Mouse (Mus musculus): ENCODE data around the gene Golga1.

The Golga1 gene

DNA sequence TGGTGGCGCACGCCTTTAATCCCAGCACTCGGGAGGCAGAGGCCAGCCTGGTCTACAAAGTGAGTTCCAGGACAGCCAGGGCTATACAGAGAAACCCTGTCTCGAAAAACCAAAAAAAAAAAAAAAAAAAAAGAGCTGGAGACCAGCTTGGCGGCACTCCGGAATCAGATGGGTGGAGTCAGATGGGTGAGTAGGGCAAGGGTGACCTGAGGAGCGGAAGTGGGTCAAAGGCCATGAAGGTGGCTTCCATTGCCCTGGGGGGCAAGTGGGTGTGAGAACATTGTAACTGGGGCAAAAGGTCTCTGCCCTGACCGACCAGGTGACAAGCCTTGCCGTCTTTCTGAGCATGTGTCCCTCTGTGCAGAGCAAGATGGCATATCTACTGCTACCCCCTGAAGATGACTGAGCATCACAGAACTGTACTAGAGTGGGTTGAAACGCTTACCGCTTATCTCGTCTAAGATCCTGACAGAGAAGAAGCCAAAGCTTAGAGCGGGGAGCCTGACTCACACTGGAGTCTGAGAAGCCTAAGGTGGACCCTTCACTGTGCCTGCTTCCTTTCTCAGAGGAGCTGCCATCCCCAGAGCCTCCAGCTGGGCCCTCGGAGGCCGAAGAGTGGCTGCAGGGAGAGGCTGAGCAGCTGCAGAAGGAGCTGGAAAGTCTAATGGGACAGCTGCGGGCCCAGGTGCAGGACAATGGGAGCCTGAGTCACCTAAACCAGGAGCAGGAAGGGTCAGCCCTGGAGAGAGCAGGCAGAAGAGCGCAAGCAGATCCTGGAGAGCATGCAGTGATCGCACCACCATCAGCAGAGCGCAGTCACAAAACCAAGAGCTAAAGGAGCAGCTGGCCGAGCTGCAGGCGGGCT, 89.2 kb downstream of the Golga1 start:
- intact Hi-C loops (cut with DNase I): no loop called here

DNA sequence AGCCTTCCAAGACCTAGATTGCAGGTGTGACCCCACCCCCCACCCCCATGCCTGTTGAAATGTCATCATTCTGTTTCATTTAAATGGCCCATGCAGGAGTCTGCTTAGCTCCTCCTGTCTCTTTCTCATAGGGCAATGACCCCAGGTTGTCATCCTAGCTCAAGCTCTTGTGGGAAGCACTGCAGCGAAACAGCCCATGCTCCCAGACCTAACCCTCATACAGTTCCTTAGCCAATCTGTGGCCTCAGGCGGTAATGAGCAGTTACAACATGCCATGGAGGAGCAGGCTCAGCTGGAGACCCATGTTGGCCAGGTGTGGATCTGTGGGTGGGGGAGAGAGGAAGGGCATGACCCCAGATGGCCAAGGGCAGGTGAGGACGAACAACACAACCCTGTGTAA, 90.2 kb downstream of the Golga1 start:
- intact Hi-C loops (cut with DNase I): no loop called here

DNA sequence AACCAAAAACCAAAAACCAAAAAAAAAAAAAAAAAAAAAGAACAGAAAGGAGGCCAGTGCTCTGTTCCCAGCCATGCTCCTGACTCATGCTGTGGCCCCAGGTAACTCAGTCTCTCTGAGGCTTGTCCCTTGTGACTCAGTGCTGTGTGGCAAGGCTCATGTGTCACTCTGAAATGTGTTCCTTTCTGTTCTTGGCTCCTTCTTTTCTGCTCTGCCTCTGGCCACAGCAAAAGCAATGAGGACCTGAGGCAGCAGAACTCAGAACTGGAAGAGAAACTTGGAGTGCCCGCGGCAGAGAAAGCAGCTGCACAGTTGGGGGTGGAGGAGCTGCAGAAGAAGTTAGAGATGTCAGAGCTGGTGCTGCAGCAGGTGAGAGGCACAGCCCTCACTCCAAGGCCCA, 91.2 kb downstream of the Golga1 start:
- intact Hi-C loops (cut with DNase I): no loop called here

DNA sequence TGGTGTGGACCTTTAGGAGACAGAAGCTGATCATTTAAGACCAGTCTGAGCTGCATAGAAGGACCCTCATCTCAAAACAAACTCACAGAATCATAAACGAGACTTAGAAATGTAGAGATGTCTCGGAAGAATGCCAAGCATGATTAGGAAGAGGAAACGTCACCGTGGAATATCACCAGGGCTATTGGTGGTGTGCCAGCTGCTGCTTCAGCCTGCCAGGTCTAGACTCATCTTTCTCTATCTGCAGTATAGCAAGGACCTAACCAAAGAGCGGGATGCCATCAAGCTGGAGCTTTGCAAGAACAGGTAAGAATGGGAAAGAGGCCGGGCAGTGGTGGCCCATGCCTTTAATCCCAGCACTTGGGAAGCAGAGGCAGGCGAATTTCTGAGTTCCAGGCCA, 91.6 kb downstream of the Golga1 start:
- intact Hi-C loops (cut with DNase I): no loop called here

DNA sequence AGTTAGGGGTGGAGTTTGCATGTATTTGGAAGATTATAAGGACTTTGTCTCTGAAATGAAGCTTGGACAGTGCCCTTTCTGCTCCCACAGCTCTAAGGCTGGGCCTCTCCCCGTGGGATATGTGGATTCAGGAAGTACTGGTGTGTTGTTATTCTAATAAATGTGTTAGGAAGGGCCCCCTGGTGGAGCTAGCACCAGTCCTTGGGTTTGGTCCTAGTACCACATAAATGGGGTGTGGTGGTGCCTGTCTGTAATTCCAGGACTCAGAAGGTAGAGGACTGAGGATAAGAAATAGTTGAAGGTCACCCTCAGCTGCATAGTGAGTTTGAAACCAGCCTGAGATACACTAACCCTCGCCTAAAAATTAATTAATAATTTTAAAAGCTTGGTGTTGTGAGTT, 92.1 kb downstream of the Golga1 start:
- intact Hi-C loops (cut with DNase I): no loop called here

DNA sequence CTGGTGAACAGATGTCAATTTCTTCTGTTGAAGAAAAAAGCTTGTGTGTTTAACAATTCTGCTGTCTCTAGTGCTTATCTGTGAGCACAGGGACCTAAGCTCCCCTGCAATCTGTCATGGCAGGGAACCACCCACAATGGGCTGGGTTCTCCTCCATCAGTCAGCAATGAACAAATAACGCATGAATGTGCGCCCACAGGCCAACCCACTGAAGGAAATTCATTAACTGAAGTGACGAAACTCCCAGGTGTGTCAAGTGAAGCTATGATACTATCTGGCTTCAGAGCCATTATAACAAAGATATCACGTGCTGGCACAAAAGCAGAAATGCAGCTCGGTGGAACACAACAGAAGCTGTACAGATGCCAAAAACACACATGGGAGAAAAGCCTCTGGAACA, 95.3 kb downstream of the Golga1 start:
- intact Hi-C loops (cut with DNase I): no loop called here

DNA sequence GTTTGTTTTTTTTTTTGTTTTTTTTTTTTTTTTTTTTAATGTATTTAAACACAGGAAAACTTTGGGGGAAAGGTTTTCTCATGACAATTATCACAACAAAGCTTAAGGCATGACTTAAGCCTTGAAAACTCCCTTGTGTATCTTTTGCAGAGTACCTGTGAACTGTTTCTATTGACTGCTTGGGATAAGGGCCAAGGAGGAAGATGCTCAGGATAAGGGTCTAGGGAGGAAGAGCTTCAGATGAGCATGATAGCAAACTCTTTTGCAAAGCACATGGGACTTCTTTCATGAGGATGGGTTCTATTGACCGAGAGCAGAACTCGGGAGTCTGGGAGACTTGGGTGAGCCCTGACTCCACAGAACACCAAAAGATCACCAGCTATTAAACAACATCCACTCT, 95.7 kb downstream of the Golga1 start:
- intact Hi-C loops (cut with DNase I): no loop called here
